Mouse (Mus musculus): ENCODE results near the gene Rbbp8nl. TPM values are rescaled to one million over a fixed set of nuclear protein-coding genes. Genes with fewer than 3 reads are reported as not detected.

Gene Rbbp8nl
- polyA plus RNA-seq, 1 experiment from 2014 or later: not detected

DNA sequence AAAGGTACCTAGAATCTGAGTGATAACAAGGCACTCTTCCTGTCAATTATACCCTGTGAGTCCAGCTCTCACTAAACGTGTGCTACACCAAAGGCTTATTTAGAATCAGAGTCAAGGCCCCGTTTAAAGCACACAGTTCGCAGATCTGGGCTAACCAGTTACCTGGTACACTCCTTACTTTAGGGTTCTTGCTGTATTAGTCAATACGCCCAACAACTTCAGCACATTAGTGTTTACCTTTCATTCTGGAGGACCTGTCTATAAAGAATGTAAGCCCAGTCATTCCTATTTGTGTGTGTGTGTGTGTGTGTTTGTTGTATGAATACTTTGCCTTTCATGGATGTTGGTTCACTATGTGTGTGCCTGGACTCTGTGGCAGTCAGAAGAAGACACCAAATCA is 46.6 kb downstream of the Rbbp8nl start:
- Histone ChIP-seq H3K9me3 (ENCODE audit: control insufficient read depth, low read length) (no peaks in the 10 kb centered on the region), H3K36me3 (ENCODE audit: control insufficient read depth, insufficient read depth, low read length) (no peaks in the 10 kb centered on the region), H3K27ac (ENCODE audit: low read depth, low read length) (no peak overlapping the region), H3K9ac (replicated peaks; ENCODE audit: low read depth, low read length) (no peak overlapping the region), H3K27me3 (ENCODE audit: control insufficient read depth, insufficient read depth, low read length) (no peaks in the 10 kb centered on the region), H3K4me1 (ENCODE audit: control insufficient read depth, insufficient read depth, low read length) (no peaks in the 10 kb centered on the region), H3K4me3 (ENCODE audit: low read depth, low read length) (no peak overlapping the region), H3K4me2 (ENCODE audit: low read depth, low read length) (no peak overlapping the region)
- no peak for ATAC-seq (ENCODE audit: low read depth)
- 89% methylated on average over 4 of the region's 4 CpGs for WGBS

DNA sequence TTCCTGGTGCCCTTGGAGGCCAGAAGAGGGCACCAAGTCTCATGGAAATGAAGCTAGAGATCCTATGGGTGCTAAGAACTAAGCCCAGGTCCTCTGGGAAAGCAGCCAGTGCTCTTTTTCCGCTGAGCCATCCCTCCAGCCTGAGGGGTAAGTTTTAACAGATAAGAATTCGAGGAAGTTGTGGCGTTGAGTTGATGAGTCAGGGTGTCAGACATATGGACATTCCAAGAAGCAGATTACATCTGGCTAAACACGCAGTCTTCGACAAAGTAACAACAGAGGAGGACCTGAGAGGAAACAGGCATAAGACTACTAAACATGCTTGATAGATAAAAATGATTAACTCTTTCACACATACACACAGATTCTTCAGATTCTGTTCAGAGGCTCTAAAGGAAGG is 51.1 kb downstream of the Rbbp8nl start:
- Histone ChIP-seq H3K27ac (ENCODE audit: low read depth, low read length) (no peak overlapping the region), H3K27me3 (ENCODE audit: control insufficient read depth, insufficient read depth, low read length) (no peaks in the 10 kb centered on the region), H3K9ac (replicated peaks; ENCODE audit: low read depth, low read length) (no peak overlapping the region), H3K4me3 (ENCODE audit: low read depth, low read length) (no peak overlapping the region), H3K4me2 (ENCODE audit: low read depth, low read length) (no peak overlapping the region), H3K9me3 (ENCODE audit: control insufficient read depth, low read length) (no peaks in the 10 kb centered on the region), H3K36me3 (ENCODE audit: control insufficient read depth, insufficient read depth, low read length) (no peaks in the 10 kb centered on the region), H3K4me1 (ENCODE audit: control insufficient read depth, insufficient read depth, low read length) (no peaks in the 10 kb centered on the region; the same call in 1 of the 2 replicates)
- 89% methylated on average over 5 of the region's 5 CpGs for WGBS
- no peak for ATAC-seq (ENCODE audit: low read depth)

DNA sequence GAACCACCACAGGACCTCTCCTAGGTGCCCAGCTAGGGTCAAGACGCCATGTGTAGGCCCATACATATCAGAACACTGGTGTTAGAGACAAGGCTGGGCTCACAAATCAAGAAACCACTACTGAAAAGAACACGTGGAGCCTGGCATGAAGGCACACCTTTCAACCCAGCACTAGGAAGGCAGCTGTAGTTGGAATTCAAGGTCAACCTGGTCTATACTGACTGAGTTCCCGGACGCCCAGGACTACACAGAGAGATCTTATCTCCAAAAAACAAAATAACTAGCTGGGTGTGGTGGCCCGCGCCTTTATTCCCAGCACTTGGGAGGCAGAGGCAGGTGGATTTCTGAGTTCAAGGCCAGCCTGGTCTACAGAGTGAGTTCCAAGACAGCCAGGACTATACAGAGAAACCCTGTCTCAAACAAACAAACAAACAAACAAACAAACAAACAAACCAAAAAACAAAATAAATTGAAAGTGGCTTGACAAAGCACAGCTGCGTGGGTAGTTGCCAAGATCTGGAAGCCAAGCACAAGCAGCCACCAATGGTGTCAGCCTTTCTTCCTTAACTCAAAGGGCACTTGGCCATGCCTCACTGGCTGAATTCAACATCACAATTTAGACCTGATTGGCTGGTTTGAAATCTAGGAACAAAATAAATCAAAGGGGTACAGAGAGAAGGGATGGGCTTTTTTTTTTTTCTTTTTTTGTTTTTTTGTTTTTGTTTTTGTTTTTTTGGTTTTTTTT is 51.9 kb downstream of the Rbbp8nl start:
- H3K36me3 ChIP-seq (ENCODE audit: control insufficient read depth, insufficient read depth, low read length): no peaks in the 10 kb centered on the region
- H3K4me2 ChIP-seq (ENCODE audit: low read depth, low read length): no peak overlapping the region
- no peak overlapping the region for H3K27ac ChIP-seq (ENCODE audit: low read depth, low read length)
- H3K9me3 ChIP-seq (ENCODE audit: control insufficient read depth, low read length): no peaks in the 10 kb centered on the region
- no peak overlapping the region for H3K4me3 ChIP-seq (ENCODE audit: low read depth, low read length)
- WGBS: 90% methylated on average over 7 of the region's 7 CpGs
- no peak for ATAC-seq (ENCODE audit: low read depth)
- H3K27me3 ChIP-seq (ENCODE audit: control insufficient read depth, insufficient read depth, low read length): no peaks in the 10 kb centered on the region
- no peak overlapping the region for H3K9ac ChIP-seq (replicated peaks; ENCODE audit: low read depth, low read length)
- no peaks in the 10 kb centered on the region; the same call in 1 of the 2 replicates for H3K4me1 ChIP-seq (ENCODE audit: control insufficient read depth, insufficient read depth, low read length)

DNA sequence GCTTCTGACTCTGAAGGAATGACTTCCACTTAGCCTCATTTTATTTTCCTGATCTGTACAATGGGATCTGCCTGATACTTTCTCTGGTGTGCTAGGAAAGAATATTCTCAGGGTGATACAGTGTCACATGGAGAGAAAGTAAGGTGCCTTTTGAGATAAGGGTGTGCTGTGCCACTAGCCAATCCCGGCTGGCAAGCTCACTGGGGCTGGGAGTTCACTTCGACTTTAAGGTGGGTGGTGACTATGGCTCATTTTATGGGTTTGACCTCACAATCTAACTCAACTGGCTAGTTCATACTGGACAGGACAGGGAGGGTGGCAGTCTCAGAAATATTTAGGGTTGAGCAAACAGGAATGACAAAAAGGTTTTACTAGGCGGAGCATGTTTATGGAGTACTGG is 52.7 kb downstream of the Rbbp8nl start:
- Histone ChIP-seq H3K27ac (ENCODE audit: low read depth, low read length) (no peak overlapping the region), H3K9ac (replicated peaks; ENCODE audit: low read depth, low read length) (no peak overlapping the region), H3K27me3 (ENCODE audit: control insufficient read depth, insufficient read depth, low read length) (no peaks in the 10 kb centered on the region), H3K9me3 (ENCODE audit: control insufficient read depth, low read length) (no peaks in the 10 kb centered on the region), H3K4me3 (ENCODE audit: low read depth, low read length) (no peak overlapping the region), H3K36me3 (ENCODE audit: control insufficient read depth, insufficient read depth, low read length) (no peaks in the 10 kb centered on the region), H3K4me1 (ENCODE audit: control insufficient read depth, insufficient read depth, low read length) (no peaks in the 10 kb centered on the region; the same call in 1 of the 2 replicates), H3K4me2 (ENCODE audit: low read depth, low read length) (no peak overlapping the region)
- ATAC-seq (ENCODE audit: low read depth): no peak
- 83% methylated on average over 3 of the region's 3 CpGs for WGBS

DNA sequence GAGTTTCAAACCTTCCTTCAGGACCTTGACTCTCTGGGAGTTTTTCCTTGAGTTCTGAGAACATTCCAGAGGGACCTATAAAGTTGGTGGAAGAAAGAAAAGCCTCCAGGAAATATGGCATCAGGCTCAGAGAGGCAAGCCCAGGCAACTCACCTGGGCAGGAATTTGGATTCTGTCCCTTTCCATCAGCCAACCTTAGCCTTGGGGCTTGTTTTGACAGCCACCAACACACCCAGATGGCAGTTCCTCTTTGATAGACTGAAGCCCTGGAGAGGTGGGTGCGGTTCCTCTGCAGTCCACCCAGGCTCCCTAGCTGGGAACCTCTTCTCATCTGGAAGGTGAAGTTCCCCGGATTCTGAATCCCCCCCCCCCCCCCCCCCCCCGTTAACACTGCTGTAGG is 53.2 kb downstream of the Rbbp8nl start:
- ATAC-seq (ENCODE audit: low read depth): no peak
- Histone ChIP-seq H3K27me3 (ENCODE audit: control insufficient read depth, insufficient read depth, low read length) (no peaks in the 10 kb centered on the region), H3K4me2 (ENCODE audit: low read depth, low read length) (no peak overlapping the region), H3K4me1 (ENCODE audit: control insufficient read depth, insufficient read depth, low read length) (no peaks in the 10 kb centered on the region; the same call in 1 of the 2 replicates), H3K9me3 (ENCODE audit: control insufficient read depth, low read length) (no peaks in the 10 kb centered on the region), H3K9ac (replicated peaks; ENCODE audit: low read depth, low read length) (no peak overlapping the region), H3K36me3 (ENCODE audit: control insufficient read depth, insufficient read depth, low read length) (no peaks in the 10 kb centered on the region), H3K4me3 (ENCODE audit: low read depth, low read length) (no peak overlapping the region), H3K27ac (ENCODE audit: low read depth, low read length) (no peak overlapping the region)
- WGBS: 66% methylated on average over 2 of the region's 3 CpGs

DNA sequence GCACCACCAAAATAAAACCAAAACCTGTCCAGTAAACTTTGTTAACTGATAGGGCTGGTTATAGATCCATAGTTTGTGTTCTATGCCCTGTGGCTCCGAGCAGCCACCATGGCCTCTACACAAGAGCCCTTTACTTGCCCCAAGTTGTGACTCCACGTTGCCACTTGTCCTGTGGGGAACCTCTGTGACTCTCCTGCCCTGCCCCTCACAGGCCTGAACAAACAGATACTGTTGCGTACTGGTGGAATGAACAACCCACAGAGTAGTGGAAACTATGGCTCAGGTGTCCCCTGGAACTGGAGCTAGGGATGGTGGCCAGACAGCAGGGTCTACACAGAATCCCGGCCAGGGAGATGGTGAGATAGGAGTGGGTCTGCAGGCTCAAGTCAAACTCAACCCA is 53.9 kb downstream of the Rbbp8nl start:
- Histone ChIP-seq H3K4me3 (ENCODE audit: low read depth, low read length) (no peak overlapping the region), H3K27ac (ENCODE audit: low read depth, low read length) (no peak overlapping the region), H3K4me2 (ENCODE audit: low read depth, low read length) (no peak overlapping the region), H3K4me1 (ENCODE audit: control insufficient read depth, insufficient read depth, low read length) (no peaks in the 10 kb centered on the region; the same call in 1 of the 2 replicates), H3K9ac (replicated peaks; ENCODE audit: low read depth, low read length) (no peak overlapping the region), H3K36me3 (ENCODE audit: control insufficient read depth, insufficient read depth, low read length) (no peaks in the 10 kb centered on the region), H3K27me3 (ENCODE audit: control insufficient read depth, insufficient read depth, low read length) (no peaks in the 10 kb centered on the region), H3K9me3 (ENCODE audit: control insufficient read depth, low read length) (no peaks in the 10 kb centered on the region)
- WGBS: 92% methylated on average over 4 of the region's 4 CpGs
- ATAC-seq (ENCODE audit: low read depth): no peak

DNA sequence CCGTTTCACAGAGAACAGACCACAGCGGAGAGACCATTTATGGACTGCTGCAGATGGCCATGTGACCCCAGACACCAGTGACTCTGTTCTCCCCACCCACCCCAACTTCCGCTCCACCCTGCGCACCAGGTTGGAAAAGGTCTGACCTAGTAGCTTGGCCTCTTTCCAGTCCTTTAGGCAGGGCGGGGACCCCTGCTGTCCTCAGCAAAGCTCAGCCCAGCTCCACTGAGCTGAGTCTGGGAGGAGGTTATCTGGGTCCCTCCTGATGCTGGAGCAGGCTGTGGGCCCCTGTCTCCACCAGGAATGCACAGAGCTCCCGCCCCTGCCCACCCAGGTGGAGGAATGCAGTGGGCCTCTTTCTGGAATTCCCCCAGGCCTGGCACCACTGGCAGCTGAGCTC is 54.7 kb downstream of the Rbbp8nl start:
- Histone ChIP-seq H3K36me3 (ENCODE audit: control insufficient read depth, insufficient read depth, low read length) (no peaks in the 10 kb centered on the region), H3K4me2 (ENCODE audit: low read depth, low read length) (no peak overlapping the region), H3K4me1 (ENCODE audit: control insufficient read depth, insufficient read depth, low read length) (no peaks in the 10 kb centered on the region; the same call in 1 of the 2 replicates), H3K27me3 (ENCODE audit: control insufficient read depth, insufficient read depth, low read length) (no peaks in the 10 kb centered on the region), H3K9ac (replicated peaks; ENCODE audit: low read depth, low read length) (no peak overlapping the region), H3K9me3 (ENCODE audit: control insufficient read depth, low read length) (no peaks in the 10 kb centered on the region), H3K4me3 (ENCODE audit: low read depth, low read length) (no peak overlapping the region), H3K27ac (ENCODE audit: low read depth, low read length) (no peak overlapping the region)
- ATAC-seq (ENCODE audit: low read depth): no peak
- WGBS: 70% methylated on average over 6 of the region's 6 CpGs

DNA sequence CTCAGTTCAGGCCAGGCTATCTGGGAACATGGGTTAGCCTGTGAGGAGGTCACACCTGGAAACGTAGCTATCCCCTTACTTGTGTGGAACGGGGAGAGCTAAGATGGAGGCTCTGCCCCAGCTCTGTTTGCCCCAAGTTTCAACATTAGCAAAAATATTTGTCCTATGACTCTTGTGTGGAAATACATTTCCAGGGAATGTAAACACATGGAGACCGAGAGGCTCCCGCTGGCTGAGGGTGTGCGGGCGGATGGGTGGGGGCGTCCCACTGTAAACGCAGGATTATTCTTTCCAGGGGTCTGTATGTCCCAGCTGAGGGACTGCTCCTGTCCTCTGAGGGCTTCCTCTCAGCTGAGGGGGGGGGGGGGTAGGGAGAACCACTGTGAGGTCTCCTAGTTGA is 55.3 kb downstream of the Rbbp8nl start:
- H3K9ac ChIP-seq (replicated peaks; ENCODE audit: low read depth, low read length): no peak overlapping the region
- H3K9me3 ChIP-seq (ENCODE audit: control insufficient read depth, low read length): no peaks in the 10 kb centered on the region
- H3K4me2 ChIP-seq (ENCODE audit: low read depth, low read length): no peak overlapping the region
- no peaks in the 10 kb centered on the region for H3K27me3 ChIP-seq (ENCODE audit: control insufficient read depth, insufficient read depth, low read length)
- no peaks in the 10 kb centered on the region; the same call in 1 of the 2 replicates for H3K4me1 ChIP-seq (ENCODE audit: control insufficient read depth, insufficient read depth, low read length)
- no peaks in the 10 kb centered on the region for H3K36me3 ChIP-seq (ENCODE audit: control insufficient read depth, insufficient read depth, low read length)
- 96% methylated on average over 8 of the region's 8 CpGs for WGBS
- no peak for ATAC-seq (ENCODE audit: low read depth)
- H3K4me3 ChIP-seq (ENCODE audit: low read depth, low read length): no peak overlapping the region
- H3K27ac ChIP-seq (ENCODE audit: low read depth, low read length): no peak overlapping the region

DNA sequence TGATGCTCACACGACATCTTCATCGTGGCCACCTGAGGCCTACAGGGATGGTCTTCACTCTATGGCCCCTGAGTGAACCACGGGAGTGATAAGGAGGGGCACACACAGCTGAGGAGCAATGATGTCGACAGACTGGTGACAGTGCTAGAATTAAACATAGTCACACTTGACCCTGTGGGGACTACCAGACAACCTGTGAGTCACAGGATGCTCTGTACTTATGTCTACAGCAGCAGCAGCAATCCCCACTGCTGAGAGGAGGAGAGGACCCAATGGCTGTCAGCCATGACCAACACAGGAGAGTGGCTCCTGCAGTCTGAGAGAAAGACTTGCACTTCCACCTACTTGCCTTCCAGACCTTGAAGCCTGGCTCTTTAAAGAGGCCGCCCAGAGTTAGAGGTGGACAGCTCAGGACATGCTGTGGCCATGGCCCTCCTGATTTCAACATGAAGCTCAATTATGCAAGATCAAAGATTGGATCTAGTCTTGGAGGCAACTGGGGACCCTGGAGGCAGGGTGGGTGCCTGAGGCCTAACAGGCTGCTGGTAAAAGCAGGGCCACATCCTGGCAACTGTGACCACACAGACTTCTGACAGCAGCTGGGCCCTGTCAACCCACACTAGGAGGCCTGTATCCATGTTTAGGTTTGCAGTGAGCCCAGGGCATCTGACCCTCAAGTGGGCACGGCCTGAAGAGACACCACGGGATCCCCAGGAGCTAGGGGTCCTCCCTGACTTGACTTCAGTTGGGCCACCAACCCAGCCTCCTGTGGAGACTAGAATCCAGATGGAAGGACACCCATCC is 56.4 kb downstream of the Rbbp8nl start:
- Histone ChIP-seq H3K4me2 (ENCODE audit: low read depth, low read length) (no peak overlapping the region), H3K9ac (replicated peaks; ENCODE audit: low read depth, low read length) (no peak overlapping the region), H3K27ac (ENCODE audit: low read depth, low read length) (no peak overlapping the region), H3K36me3 (ENCODE audit: control insufficient read depth, insufficient read depth, low read length) (no peaks in the 10 kb centered on the region), H3K4me1 (ENCODE audit: control insufficient read depth, insufficient read depth, low read length) (peaks cover 3% of the 10 kb centered on the region; the same call in 1 of the 2 replicates), H3K27me3 (ENCODE audit: control insufficient read depth, insufficient read depth, low read length) (no peaks in the 10 kb centered on the region), H3K4me3 (ENCODE audit: low read depth, low read length) (no peak overlapping the region), H3K9me3 (ENCODE audit: control insufficient read depth, low read length) (no peaks in the 10 kb centered on the region)
- 89% methylated on average over 7 of the region's 7 CpGs for WGBS
- no peak for ATAC-seq (ENCODE audit: low read depth)

All from neural tube, embryonic 14.5 days (tissue).